Mouse (Mus musculus) brain, embryonic 18.5 days (tissue): Measurements from ENCODE around the gene Snai1.

Experiments used
- DNase-seq: peaks from one replicate; pipeline ENCODE4 v3.0.0-alpha.2; 2012; ENCODE audit warnings: low read depth, low spot score

Gene Snai1

GRCm38 (mm10) chr2:167537476-167538297 lies at the start of gene Snai1:
Gene Snai1, plus strand, starts transcription at chr2:167538195.
- peak; percentile 52 for DNase-seq

GRCm38 (mm10) chr2:167490813-167491525 lies 47.0 kb upstream of the Snai1 start:
- DNase-seq, result no peak

GRCm38 (mm10) chr2:167491757-167492708 lies 46.0 kb upstream of the Snai1 start, which contains the start of gene Rnf114:
Gene Rnf114, plus strand, starts transcription at chr2:167492645.
- DNase-seq, result no peak

GRCm38 (mm10) chr2:167492713-167493636 lies 45.0 kb upstream of the Snai1 start, which contains the start of gene Spata2:
Gene Spata2, minus strand, starts transcription at chr2:167492887.
- DNase-seq, result peak; percentile 81

GRCm38 (mm10) chr2:167496437-167496836 lies 41.6 kb upstream of the Snai1 start:
- no peak for DNase-seq

- DNase-seq, result no peak
These were observed 40.7 kb upstream of the Snai1 start for GRCm38 (mm10) chr2:167497272-167497671.

- DNase-seq, result no peak
These were observed 35.3 kb upstream of the Snai1 start for GRCm38 (mm10) chr2:167502554-167503252.

GRCm38 (mm10) chr2:167503253-167503895 lies 34.6 kb upstream of the Snai1 start:
- DNase-seq, result peak; percentile 73

GRCm38 (mm10) chr2:167503896-167504349 lies 34.1 kb upstream of the Snai1 start:
- DNase-seq, result no peak

GRCm38 (mm10) chr2:167505127-167505526 lies 32.9 kb upstream of the Snai1 start:
- DNase-seq, result no peak

GRCm38 (mm10) chr2:167506546-167507260 lies 31.3 kb upstream of the Snai1 start:
- no peak for DNase-seq

- DNase-seq, result no peak
These were observed 30.1 kb upstream of the Snai1 start for GRCm38 (mm10) chr2:167507719-167508385.

- no peak for DNase-seq
These were observed 29.4 kb upstream of the Snai1 start for GRCm38 (mm10) chr2:167508569-167508968.

- no peak for DNase-seq
These were observed 27.5 kb upstream of the Snai1 start for GRCm38 (mm10) chr2:167510485-167510884.

- DNase-seq, result no peak
These were observed 25.6 kb upstream of the Snai1 start for GRCm38 (mm10) chr2:167512365-167512764.

- no peak for DNase-seq
These were observed 25.0 kb upstream of the Snai1 start for GRCm38 (mm10) chr2:167512970-167513369.

- no peak for DNase-seq
These were observed 23.4 kb upstream of the Snai1 start for GRCm38 (mm10) chr2:167514641-167515040.

- DNase-seq, result no peak
These were observed 22.3 kb upstream of the Snai1 start for GRCm38 (mm10) chr2:167515688-167516087.
